Mouse (Mus musculus) megakaryocyte progenitor cell, adult 5-6 weeks (primary cell): Measurements from ENCODE around the gene Polrmt. TPM values are rescaled to one million over a fixed set of nuclear protein-coding genes. Genes with fewer than 3 reads are reported as not detected.
A peak's percentile ranks its signal among the peaks of the same experiment; 100 is the strongest.

ENCODE experiments used
- ATAC-seq: replicated peaks from 2 replicates; pipeline ENCODE4 v1.8.0; 2016; ENCODE audit warnings: mild to moderate bottlenecking, moderate TSS enrichment, inconsistent platforms; ENCODE audit not compliant: poor library complexity
- total RNA-seq, 2 experiments: library from RNA; stranded (forward) in 1 of 2; stranded (reverse) in 1 of 2; fragments of 157-497, 149-512 nt in 1 of 2; fragments of 200-1000 nt in 1 of 2; gene quantifications; 2 replicates each; pipeline versions ENCODE4 v1.2.3 to v1.2.4; 2015 to 2017

Polrmt gene
- total RNA-seq, 2 experiments from 2014 or later = 14.6 to 36.9 TPM

GRCm38 (mm10) chr10:79693580-79694378, 52.6 kb downstream of the Polrmt start:
- no peak for ATAC-seq

- 0 out of 2 replicates have a peak, but pooled peaks have one; percentile 11 for ATAC-seq
Measured at GRCm38 (mm10) chr10:79691986-79692548, 54.3 kb downstream of the Polrmt start.

GRCm38 (mm10) chr10:79689178-79689577, 57.2 kb downstream of the Polrmt start:
- no peak for ATAC-seq

GRCm38 (mm10) chr10:79688720-79689119, 57.7 kb downstream of the Polrmt start, which contains the start of gene Gzmm:
Gene Gzmm, plus strand, starts transcription at chr10:79689020.
- ATAC-seq = no peak

- no peak for ATAC-seq
Measured at GRCm38 (mm10) chr10:79687513-79687912, 58.9 kb downstream of the Polrmt start.

- ATAC-seq = no peak
Measured at GRCm38 (mm10) chr10:79686691-79687090, 59.7 kb downstream of the Polrmt start.

GRCm38 (mm10) chr10:79686219-79686618, 60.2 kb downstream of the Polrmt start:
- ATAC-seq = no peak

Other genes starting within 250 kb of the Polrmt start
Only the 30 nearest of the 33 such genes appear.
- gene Plpp2, start 212.8 kb downstream of the Polrmt start, total RNA-seq (2015) = 8.2 and 11.6 TPM in 2 replicates
- 2.7 and 5.3 TPM in 2 replicates for gene Plpp2, start 212.8 kb downstream of the Polrmt start, total RNA-seq (2017)
- 7.4 and 9.1 TPM in 2 replicates for gene Mier2, start 191.4 kb downstream of the Polrmt start, total RNA-seq (2015)
- gene Mier2, start 191.4 kb downstream of the Polrmt start, total RNA-seq (2017) = 9.6 and 13.4 TPM in 2 replicates
- not detected in 2 replicates for gene Theg, start 159.2 kb downstream of the Polrmt start, total RNA-seq (2015)
- gene Theg, start 159.2 kb downstream of the Polrmt start, total RNA-seq (2017) = not detected in 2 replicates
- gene C2cd4c, start 132.6 kb downstream of the Polrmt start, total RNA-seq (2015) = not detected in 2 replicates
- gene C2cd4c, start 132.6 kb downstream of the Polrmt start, total RNA-seq (2017) = not detected in 2 replicates
- not detected in 2 replicates for gene Shc2, start 108.7 kb downstream of the Polrmt start, total RNA-seq (2015)
- gene Shc2, start 108.7 kb downstream of the Polrmt start, total RNA-seq (2017) = not detected in 2 replicates
- not detected in 2 replicates for gene Odf3l2, start 100.8 kb downstream of the Polrmt start, total RNA-seq (2015)
- gene Odf3l2, start 100.8 kb downstream of the Polrmt start, total RNA-seq (2017) = not detected in 2 replicates
- not detected in 2 replicates for gene Madcam1, start 82.0 kb downstream of the Polrmt start, total RNA-seq (2015)
- not detected in 2 replicates for gene Madcam1, start 82.0 kb downstream of the Polrmt start, total RNA-seq (2017)
- gene Tpgs1, start 77.2 kb downstream of the Polrmt start, total RNA-seq (2015) = 8.3 and 10.2 TPM in 2 replicates
- 8.2 and 10.4 TPM in 2 replicates for gene Tpgs1, start 77.2 kb downstream of the Polrmt start, total RNA-seq (2017)
- gene Cdc34, start 64.4 kb downstream of the Polrmt start, total RNA-seq (2015) = 69.2 and 79.0 TPM in 2 replicates
- 154 and 169 TPM in 2 replicates for gene Cdc34, start 64.4 kb downstream of the Polrmt start, total RNA-seq (2017)
- 0.29 and 0.49 TPM in 2 replicates for gene Gzmm, start 57.6 kb downstream of the Polrmt start, total RNA-seq (2015)
- 1.1 and 2.8 TPM in 2 replicates for gene Gzmm, start 57.6 kb downstream of the Polrmt start, total RNA-seq (2017)
- gene Bsg, start 42.1 kb downstream of the Polrmt start, total RNA-seq (2015) = 441 and 471 TPM in 2 replicates
- 272 TPM in 2 replicates for gene Bsg, start 42.1 kb downstream of the Polrmt start, total RNA-seq (2017)
- not detected in 2 replicates for gene Hcn2, start 29.9 kb downstream of the Polrmt start, total RNA-seq (2015)
- not detected in 2 replicates for gene Hcn2, start 29.9 kb downstream of the Polrmt start, total RNA-seq (2017)
- not detected in 2 replicates for gene Fgf22, start 8.5 kb upstream of the Polrmt start, total RNA-seq (2015)
- gene Fgf22, start 8.5 kb upstream of the Polrmt start, total RNA-seq (2017) = not detected in 2 replicates
- gene Rnf126, start 20.4 kb upstream of the Polrmt start, total RNA-seq (2015) = 55.6 and 63.0 TPM in 2 replicates
- gene Rnf126, start 20.4 kb upstream of the Polrmt start, total RNA-seq (2017) = 18.4 and 20.2 TPM in 2 replicates
- gene Fstl3, start 30.7 kb upstream of the Polrmt start, total RNA-seq (2015) = 1.6 and 2.7 TPM in 2 replicates
- gene Fstl3, start 30.7 kb upstream of the Polrmt start, total RNA-seq (2017) = 1.3 and 3.6 TPM in 2 replicates
- 160 and 189 TPM in 2 replicates for gene Prss57, start 44.4 kb upstream of the Polrmt start, total RNA-seq (2015)
- 95.1 and 100.0 TPM in 2 replicates for gene Prss57, start 44.4 kb upstream of the Polrmt start, total RNA-seq (2017)
- 65.3 and 71.4 TPM in 2 replicates for gene Palm, start 47.0 kb upstream of the Polrmt start, total RNA-seq (2015)
- 43.4 and 53.4 TPM in 2 replicates for gene Palm, start 47.0 kb upstream of the Polrmt start, total RNA-seq (2017)
- not detected in 2 replicates for gene Misp, start 74.4 kb upstream of the Polrmt start, total RNA-seq (2015)
- 0.58 TPM in 1 of 2 replicates, not detected in the other for gene Misp, start 74.4 kb upstream of the Polrmt start, total RNA-seq (2017)
- gene Ptbp1, start 107.8 kb upstream of the Polrmt start, total RNA-seq (2015) = 218 and 262 TPM in 2 replicates
- gene Ptbp1, start 107.8 kb upstream of the Polrmt start, total RNA-seq (2017) = 172 and 187 TPM in 2 replicates
- 3,382 and 3,510 TPM in 2 replicates for gene Prtn3, start 127.9 kb upstream of the Polrmt start, total RNA-seq (2015)
- gene Prtn3, start 127.9 kb upstream of the Polrmt start, total RNA-seq (2017) = 738 and 1,001 TPM in 2 replicates
- gene Plppr3, start 128.1 kb upstream of the Polrmt start, total RNA-seq (2015) = 39.0 and 41.2 TPM in 2 replicates
- gene Plppr3, start 128.1 kb upstream of the Polrmt start, total RNA-seq (2017) = 93.9 and 96.9 TPM in 2 replicates
- 6,143 and 8,228 TPM in 2 replicates for gene Elane, start 139.7 kb upstream of the Polrmt start, total RNA-seq (2015)
- 2,359 and 2,989 TPM in 2 replicates for gene Elane, start 139.7 kb upstream of the Polrmt start, total RNA-seq (2017)
- gene Cfd, start 144.3 kb upstream of the Polrmt start, total RNA-seq (2015) = 0.49 and 0.56 TPM in 2 replicates
- gene Cfd, start 144.3 kb upstream of the Polrmt start, total RNA-seq (2017) = 1.2 TPM in 1 of 2 replicates, not detected in the other
- 13.9 and 14.4 TPM in 2 replicates for gene Med16, start 162.3 kb upstream of the Polrmt start, total RNA-seq (2015)
- 22.1 and 24.8 TPM in 2 replicates for gene Med16, start 162.3 kb upstream of the Polrmt start, total RNA-seq (2017)
- gene Gm26602, start 164.3 kb upstream of the Polrmt start, total RNA-seq (2015) = not detected in 2 replicates
- not detected in 2 replicates for gene Gm26602, start 164.3 kb upstream of the Polrmt start, total RNA-seq (2017)
- gene Kiss1r, start 170.4 kb upstream of the Polrmt start, total RNA-seq (2015) = 0.15 TPM in 2 replicates
- 0.25 and 1.3 TPM in 2 replicates for gene Kiss1r, start 170.4 kb upstream of the Polrmt start, total RNA-seq (2017)
- gene R3hdm4, start 174.6 kb upstream of the Polrmt start, total RNA-seq (2015) = 72.3 and 78.7 TPM in 2 replicates
- gene R3hdm4, start 174.6 kb upstream of the Polrmt start, total RNA-seq (2017) = 35.1 and 50.7 TPM in 2 replicates
- 19.9 and 21.6 TPM in 2 replicates for gene Arid3a, start 180.5 kb upstream of the Polrmt start, total RNA-seq (2015)
- gene Arid3a, start 180.5 kb upstream of the Polrmt start, total RNA-seq (2017) = 31.0 and 32.2 TPM in 2 replicates
- gene Wdr18, start 213.6 kb upstream of the Polrmt start, total RNA-seq (2015) = 36.8 and 57.4 TPM in 2 replicates
- gene Wdr18, start 213.6 kb upstream of the Polrmt start, total RNA-seq (2017) = 24.6 and 29.7 TPM in 2 replicates
- not detected in 2 replicates for gene Grin3b, start 224.1 kb upstream of the Polrmt start, total RNA-seq (2015)
- gene Grin3b, start 224.1 kb upstream of the Polrmt start, total RNA-seq (2017) = not detected in 2 replicates